Mouse (Mus musculus) embryonic facial prominence, embryonic 10.5 days (tissue): ENCODE measurements at regions not wholly inside any gene's neighbourhood (a gene's known extent, or its start where the extent isn't known, plus 50 kb on each side); places are given as distances from the start of the nearest gene placed in this dataset.

Experiments
- DNase-seq: peaks from one replicate; pipeline ENCODE4 v3.0.0-alpha.2; 2017; ENCODE audit warnings: low spot score
- H3K27ac ChIP-seq: fragments of 300-500 bp; sonication (generic); replicated peaks from 2 replicates; pipeline ENCODE4 v1.5.1; 2016; ENCODE audit warnings: mild to moderate bottlenecking
- H3K27me3 ChIP-seq: fragments of 300-500 bp; sonication (generic); replicated peaks from 2 replicates; pipeline ENCODE4 v1.6.1; 2016; ENCODE audit warnings: low read depth, mild to moderate bottlenecking; ENCODE audit not compliant: poor library complexity, severe bottlenecking
- H3K36me3 ChIP-seq: fragments of 300-500 bp; sonication (generic); replicated peaks from 2 replicates; pipeline ENCODE4 v1.6.1; 2016; ENCODE audit warnings: mild to moderate bottlenecking, moderate library complexity
- H3K4me1 ChIP-seq: fragments of 300-500 bp; sonication (generic); 2 replicates; pipeline ENCODE4 v1.6.1; 2016
- H3K4me3 ChIP-seq: fragments of 300-500 bp; sonication (generic); 2 replicates; pipeline ENCODE4 v1.5.1; 2016; ENCODE audit warnings: mild to moderate bottlenecking, moderate library complexity
- H3K9me3 ChIP-seq: fragments of 300-500 bp; sonication (generic); 2 replicates; pipeline ENCODE4 v1.6.1; 2016; ENCODE audit warnings: mild to moderate bottlenecking
- WGBS: fragments of 180-500 bp; shearing (Covaris S2); methylation state at CpG from one replicate; pipeline ENCODE4 v1.1.7; 2016; 5-methylcytosine and 5-hydroxymethylcytosine counted together

DNA sequence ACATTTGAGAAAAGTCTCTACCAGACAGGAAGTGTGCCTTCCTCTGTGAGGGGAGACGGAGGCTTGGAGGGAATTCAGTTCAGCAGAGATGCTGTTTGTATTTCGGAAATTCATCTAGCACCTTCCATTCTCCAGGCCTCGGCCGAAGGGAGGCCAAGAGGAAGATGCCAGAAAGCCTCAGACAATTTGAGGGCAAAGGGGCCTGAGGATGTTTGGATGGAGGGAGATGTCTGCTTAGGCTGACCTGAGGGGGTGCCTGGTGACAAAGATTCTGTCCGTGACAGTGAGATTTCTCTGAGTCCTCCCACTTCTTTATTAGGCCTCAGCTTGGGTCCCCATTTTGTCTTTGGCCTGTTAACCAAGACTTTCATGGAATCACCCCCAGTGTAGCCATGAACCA is 225.2 kb upstream of the Jade1 start:
- peaks cover 3% of the 10 kb centered on the region; the same call in 1 of the 2 replicates for H3K4me1 ChIP-seq
- no peaks in the 10 kb centered on the region for H3K27me3 ChIP-seq
- H3K27ac ChIP-seq, result no peak overlapping the region
- no peak overlapping the region for H3K4me3 ChIP-seq
- no peak for DNase-seq
- peaks cover 8% of the 10 kb centered on the region; the same call in 1 of the 2 replicates for H3K9me3 ChIP-seq
- H3K36me3 ChIP-seq, result no peaks in the 10 kb centered on the region
- WGBS, result 81% methylated on average over 5 of the region's 5 CpGs

DNA sequence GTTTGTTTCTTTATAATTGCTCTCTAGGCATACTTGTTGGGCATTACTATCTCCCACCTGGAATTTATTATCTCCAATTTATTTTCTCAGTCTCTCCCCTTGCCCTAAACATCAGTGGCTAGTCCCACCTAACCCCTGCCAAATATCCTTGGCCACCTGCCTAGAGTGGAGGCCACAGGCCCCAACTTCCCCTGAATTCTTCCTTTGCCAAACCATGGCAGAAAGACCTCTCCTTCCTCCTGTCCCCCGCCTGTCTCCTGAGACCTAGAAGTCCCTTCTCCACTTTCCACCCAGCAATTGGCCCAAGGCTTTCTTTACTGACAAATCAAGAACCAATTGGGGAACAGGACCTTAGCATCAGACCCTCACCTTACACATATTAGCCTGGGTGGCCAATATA is 226.7 kb upstream of the Jade1 start:
- Histone ChIP-seq H3K27ac (no peak overlapping the region), H3K9me3 (peaks cover 5% of the 10 kb centered on the region; the same call in 1 of the 2 replicates), H3K27me3 (no peaks in the 10 kb centered on the region), H3K4me1 (peaks cover 3% of the 10 kb centered on the region; the same call in 1 of the 2 replicates), H3K4me3 (no peak overlapping the region), H3K36me3 (no peaks in the 10 kb centered on the region)
- DNase-seq, result no peak
- WGBS, result 68% methylated on average over 1 of the region's 1 CpGs

DNA sequence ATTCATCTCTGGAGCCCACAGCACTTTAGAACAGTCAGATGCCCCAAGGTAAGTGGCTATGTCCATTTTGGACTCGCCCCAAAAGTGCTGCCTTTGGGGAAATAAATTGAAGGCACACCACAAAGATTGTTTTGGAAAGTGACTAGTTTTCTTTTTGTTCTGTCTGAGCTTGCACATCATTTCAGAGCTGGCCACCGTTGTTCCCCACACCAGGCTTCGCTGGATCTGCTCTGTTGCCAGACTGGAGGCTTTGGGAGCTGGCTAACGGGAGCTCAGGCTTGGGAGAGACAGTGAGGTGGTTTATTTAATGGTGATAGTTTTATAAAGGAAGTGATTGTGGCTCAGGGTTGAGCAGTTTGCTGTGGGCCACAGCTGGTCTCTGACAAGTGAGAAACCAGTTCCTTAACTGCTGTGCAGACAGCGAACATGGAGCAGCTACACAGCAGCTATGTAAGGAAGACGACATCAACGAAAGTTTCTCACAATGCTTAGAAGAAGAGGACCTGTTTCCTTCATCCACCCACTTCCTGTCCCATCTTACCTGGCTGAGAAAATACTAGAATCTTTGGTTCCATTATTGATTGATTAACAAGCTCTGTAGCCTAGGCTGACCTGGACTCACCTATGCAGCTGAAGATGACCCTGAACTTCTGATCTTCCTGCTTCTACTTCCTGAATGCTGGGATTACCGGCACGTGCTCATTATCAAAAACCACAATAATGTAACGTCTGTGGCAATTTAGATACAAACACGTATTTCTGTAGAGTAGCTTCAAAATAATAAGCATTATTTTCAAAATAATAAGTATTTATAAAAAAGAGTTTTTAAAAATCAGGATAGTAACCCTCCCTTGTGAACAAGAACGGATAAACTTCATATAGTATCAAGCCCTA is 229.1 kb upstream of the Jade1 start:
- Histone ChIP-seq H3K27me3 (no peaks in the 10 kb centered on the region), H3K4me3 (no peak overlapping the region), H3K27ac (no peak overlapping the region), H3K36me3 (no peaks in the 10 kb centered on the region), H3K9me3 (no peaks in the 10 kb centered on the region), H3K4me1 (peaks cover 3% of the 10 kb centered on the region; the same call in 1 of the 2 replicates)
- no peak for DNase-seq
- WGBS, result 79% methylated on average over 12 of the region's 12 CpGs

DNA sequence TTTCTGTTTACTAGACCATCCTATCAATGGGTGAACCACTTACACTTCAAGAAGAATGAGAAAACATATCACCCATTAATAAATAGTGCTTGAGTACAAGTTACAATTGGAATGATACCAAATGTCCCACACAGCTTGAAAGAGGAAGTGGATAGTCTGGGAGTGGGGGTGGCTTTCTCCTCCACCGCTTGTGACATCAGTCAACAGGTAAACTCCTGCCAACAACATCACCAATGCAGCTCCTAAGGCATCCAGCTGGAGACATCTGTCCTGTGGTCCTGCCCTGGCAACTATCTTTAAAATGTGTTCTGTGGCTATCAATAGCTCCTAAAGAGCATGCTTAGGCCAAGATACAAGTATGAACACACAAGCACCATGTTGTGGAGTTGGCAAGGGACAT is 233.7 kb upstream of the Jade1 start:
- 87% methylated on average over 1 of the region's 1 CpGs for whole genome bisulfite sequencing
- Histone ChIP-seq H3K27ac (no peak overlapping the region), H3K9me3 (no peaks in the 10 kb centered on the region), H3K4me1 (peaks cover 25% of the 10 kb centered on the region), H3K27me3 (no peaks in the 10 kb centered on the region), H3K36me3 (no peaks in the 10 kb centered on the region), H3K4me3 (no peak overlapping the region)
- no peak for DNase-seq

DNA sequence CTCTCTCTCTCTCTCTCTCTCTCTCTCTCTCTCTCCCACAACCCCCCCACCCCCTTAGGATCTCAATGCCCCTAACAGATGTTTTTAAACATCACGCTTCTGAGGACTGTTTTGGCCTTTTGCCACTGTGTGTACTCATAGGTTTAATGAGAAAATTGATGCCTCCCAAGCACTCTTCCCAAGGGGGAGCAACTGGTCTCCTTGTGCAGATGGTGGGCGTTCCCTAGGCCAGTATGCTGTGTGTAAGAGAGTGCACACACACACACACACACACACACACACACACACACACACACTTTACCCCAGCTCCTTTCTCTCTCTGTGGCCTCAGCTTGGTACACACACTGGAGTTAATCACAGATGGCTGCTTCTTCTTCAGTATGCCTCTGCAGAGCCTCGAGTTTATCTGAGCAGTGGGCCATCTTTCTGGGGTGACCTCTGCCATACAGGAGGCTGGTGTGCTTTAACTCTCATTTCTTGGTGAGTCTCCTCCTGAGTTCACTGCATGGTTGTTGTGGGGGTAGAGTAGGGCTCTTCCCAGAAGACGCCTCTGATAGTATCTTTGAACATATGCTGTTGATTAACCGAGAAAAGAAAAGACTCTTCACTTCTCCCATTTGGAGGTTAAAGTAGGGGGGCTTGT is 236.2 kb upstream of the Jade1 start:
- H3K4me1 ChIP-seq, result peaks cover 25% of the 10 kb centered on the region
- H3K9me3 ChIP-seq, result no peaks in the 10 kb centered on the region
- no peak overlapping the region for H3K4me3 ChIP-seq
- no peak overlapping the region for H3K27ac ChIP-seq
- H3K36me3 ChIP-seq, result no peaks in the 10 kb centered on the region
- WGBS, result 34% methylated on average over 5 of the region's 5 CpGs
- peak; percentile 47 for DNase-seq
- no peaks in the 10 kb centered on the region for H3K27me3 ChIP-seq

DNA sequence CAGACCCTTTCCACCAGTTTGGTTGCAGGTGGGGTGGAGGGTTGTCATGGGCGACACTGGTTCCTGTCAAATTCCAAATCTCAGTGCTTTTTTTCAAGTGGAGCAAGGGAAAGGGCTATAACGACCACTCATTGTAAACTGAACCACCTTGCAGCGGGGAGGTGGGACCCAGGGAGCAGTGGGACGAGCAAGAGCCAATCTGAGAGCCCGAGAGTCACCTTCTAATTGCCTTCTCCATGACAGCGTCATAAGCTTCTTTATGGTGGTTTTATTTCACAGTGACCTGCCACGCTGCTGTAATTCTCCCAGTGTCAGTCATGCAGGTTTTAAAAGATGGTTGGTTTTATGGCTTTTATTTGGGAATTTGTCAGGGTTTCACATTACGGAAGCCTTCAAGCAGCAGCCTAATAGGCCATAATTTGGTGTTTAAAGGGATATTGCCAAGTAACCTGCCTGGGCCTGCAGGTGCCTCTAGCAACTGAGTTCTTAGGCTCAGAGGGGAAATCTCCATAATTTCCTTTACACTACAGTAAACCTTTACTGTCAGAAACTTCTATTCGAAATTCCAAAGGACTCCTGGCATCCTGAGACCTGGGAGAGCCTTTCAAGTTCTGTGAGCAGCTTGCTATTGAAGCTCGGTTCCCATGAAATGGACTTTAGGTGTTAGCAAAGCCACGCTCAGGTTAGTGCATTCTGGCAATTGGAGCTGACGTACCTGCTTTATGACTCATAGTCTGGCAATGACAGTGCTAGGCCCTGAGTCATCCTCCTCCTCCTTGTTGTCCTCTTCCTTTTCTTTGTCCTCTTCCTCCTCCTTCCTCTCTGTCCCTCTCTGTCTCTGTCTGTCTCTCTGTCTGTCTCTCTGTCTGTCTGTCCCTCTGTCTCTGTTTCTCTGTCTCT is 235.6 kb upstream of the Pgrmc2 start:
- H3K36me3 ChIP-seq, result no peaks in the 10 kb centered on the region
- WGBS, result 59% methylated on average over 12 of the region's 12 CpGs
- peak; percentile 14 for DNase-seq
- no peaks in the 10 kb centered on the region for H3K27me3 ChIP-seq
- H3K4me3 ChIP-seq, result no peak overlapping the region
- no peak overlapping the region for H3K27ac ChIP-seq
- peaks cover 25% of the 10 kb centered on the region for H3K4me1 ChIP-seq
- no peaks in the 10 kb centered on the region for H3K9me3 ChIP-seq

DNA sequence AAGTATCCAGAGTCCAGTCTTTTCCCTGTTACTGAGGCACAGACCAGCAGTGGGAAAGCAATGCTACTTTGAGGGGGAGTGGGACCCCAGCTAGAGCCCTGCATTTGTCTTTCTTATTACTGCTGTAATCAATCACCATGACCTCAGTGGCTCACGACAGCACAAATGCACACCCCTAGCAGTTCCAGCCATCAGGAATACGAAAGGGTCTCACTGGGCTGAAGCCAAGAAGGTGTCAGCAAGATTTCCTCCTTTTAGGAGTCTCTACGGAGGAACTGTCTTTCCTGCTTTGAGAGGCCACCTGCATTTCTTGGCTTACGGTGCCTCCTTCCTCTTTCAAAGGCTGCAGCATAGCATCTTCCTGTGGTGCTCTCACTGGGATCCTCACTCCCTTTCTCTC is 234.3 kb upstream of the Pgrmc2 start:
- Histone ChIP-seq H3K9me3 (no peaks in the 10 kb centered on the region), H3K4me3 (no peak overlapping the region), H3K4me1 (peaks cover 25% of the 10 kb centered on the region), H3K36me3 (no peaks in the 10 kb centered on the region), H3K27ac (no peak overlapping the region), H3K27me3 (no peaks in the 10 kb centered on the region)
- 78% methylated on average over 4 of the region's 4 CpGs for WGBS
- no peak for DNase-seq

DNA sequence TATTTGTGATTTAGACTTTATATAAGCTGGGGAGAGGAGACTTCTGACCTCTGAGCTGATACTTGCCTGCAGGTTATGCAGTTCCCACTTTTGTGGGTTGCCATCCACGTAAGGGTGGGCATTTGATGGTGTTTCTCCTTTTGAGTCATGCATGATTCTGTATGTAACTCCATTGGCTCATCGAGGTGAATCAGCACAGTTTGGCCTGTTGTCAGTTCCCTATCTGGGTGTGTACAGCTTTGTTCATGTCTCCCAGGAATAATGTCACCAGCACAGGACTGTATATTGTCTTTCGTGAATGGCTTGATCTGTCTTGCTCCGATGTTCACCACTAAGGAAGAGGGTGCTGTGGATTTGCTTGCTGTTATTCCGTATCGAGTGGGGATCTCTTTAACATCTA is 229.6 kb upstream of the Pgrmc2 start:
- H3K4me1 ChIP-seq, result no peaks in the 10 kb centered on the region
- H3K27me3 ChIP-seq, result no peaks in the 10 kb centered on the region
- H3K9me3 ChIP-seq, result no peaks in the 10 kb centered on the region
- 90% methylated on average over 6 of the region's 6 CpGs for WGBS
- H3K27ac ChIP-seq, result no peak overlapping the region
- H3K4me3 ChIP-seq, result no peak overlapping the region
- DNase-seq, result no peak
- no peaks in the 10 kb centered on the region for H3K36me3 ChIP-seq

DNA sequence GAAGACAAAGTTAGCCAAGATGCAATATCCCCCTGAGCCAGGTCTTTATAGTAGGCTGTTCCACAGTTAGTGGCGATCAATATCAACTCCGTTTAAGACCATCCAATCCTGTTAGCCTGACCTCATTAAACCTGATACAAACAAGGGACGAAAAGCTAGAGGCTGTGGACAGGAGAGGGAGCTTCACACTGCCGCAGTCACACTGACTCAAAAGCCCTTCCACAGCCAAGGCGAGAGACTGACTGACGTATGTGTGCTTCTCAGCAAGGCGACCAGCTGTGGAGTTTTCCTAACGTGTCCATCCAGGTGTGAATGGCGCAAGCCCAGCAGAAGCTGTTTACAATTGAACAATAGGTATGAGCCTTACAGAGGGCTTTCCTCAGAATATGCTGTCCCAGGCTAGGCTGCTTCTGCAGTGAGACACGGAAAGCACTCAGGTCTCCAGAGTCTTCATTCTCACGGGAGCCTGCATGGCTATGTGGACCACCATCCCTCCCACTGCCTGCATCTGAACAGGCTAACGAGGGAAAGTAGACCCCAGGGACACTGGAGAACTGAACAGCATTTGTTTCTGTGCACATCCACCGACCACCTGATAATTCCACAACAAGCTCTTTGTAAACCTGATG is 224.7 kb upstream of the Pgrmc2 start:
- no peaks in the 10 kb centered on the region for H3K9me3 ChIP-seq
- H3K27ac ChIP-seq, result no peak overlapping the region
- no peak overlapping the region for H3K4me3 ChIP-seq
- DNase-seq, result no peak
- no peaks in the 10 kb centered on the region for H3K27me3 ChIP-seq
- no peaks in the 10 kb centered on the region for H3K4me1 ChIP-seq
- 77% methylated on average over 13 of the region's 13 CpGs for WGBS
- H3K36me3 ChIP-seq, result no peaks in the 10 kb centered on the region

DNA sequence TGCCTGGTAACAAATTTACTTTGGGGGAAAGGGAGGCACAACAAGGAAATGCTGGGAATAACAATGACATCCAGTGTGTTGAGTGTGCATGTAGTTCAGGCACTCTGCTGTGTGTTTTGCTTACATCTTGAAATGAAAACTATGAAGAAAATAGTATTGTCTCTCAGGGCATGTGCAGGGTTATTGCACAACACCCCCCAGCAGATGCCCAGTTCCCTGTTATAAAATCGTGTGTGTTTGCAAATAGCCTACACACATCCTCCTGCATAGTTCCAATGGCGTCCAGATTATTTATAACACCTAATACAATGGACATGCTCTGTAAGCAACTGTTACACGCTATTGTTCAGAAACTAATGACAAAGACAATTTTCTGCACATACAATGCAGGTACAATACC is 220.0 kb upstream of the Pgrmc2 start:
- no peak overlapping the region for H3K4me3 ChIP-seq
- no peak overlapping the region for H3K27ac ChIP-seq
- no peaks in the 10 kb centered on the region for H3K36me3 ChIP-seq
- H3K9me3 ChIP-seq, result no peaks in the 10 kb centered on the region
- WGBS, result 86% methylated on average over 3 of the region's 3 CpGs
- no peak for DNase-seq
- no peaks in the 10 kb centered on the region for H3K4me1 ChIP-seq
- no peaks in the 10 kb centered on the region for H3K27me3 ChIP-seq

DNA sequence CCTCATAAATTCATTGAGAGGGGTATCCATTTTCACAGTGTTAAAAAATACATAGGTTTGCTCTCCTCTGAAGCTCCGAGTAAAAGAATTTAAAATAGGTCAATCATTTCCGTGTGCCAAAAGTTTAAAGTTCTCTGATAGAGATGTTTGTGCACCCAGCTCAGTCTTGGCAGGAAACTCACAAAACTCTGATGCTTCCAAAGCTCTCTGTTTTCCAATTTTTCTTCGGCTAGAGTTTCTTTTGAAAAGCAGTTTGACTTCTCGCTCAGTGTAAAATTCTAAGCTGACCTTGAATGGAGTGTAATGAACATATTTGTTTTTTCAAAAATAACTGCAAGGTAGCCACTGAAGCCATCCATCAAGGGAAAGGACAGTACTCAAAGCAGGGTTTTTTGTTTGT is 215.9 kb upstream of the Pgrmc2 start:
- H3K4me3 ChIP-seq, result no peak overlapping the region
- H3K4me1 ChIP-seq, result peaks cover 11% of the 10 kb centered on the region; the same call in 1 of the 2 replicates
- no peak overlapping the region for H3K27ac ChIP-seq
- DNase-seq, result no peak
- H3K9me3 ChIP-seq, result no peaks in the 10 kb centered on the region
- no peaks in the 10 kb centered on the region for H3K27me3 ChIP-seq
- WGBS, result 85% methylated on average over 4 of the region's 4 CpGs
- no peaks in the 10 kb centered on the region for H3K36me3 ChIP-seq
